In genomic region chr17:43906728-43907127, GRCm38 (mm10) we compare ENCODE assay signal across 16 mouse cellular contexts.
"Had no signal": no experiment of that assay in that cellular context is flagged by ENCODE, and none has a peak within 500 bp of the region (broad histone marks: within the 10 kb centered on the region; RNA-seq: fewer than 3 reads in every experiment).

No protein-coding gene starts in this region.

- H3K9me3 ChIP-seq: lung, embryonic 15.5 days; megakaryocyte, embryonic 14.5 days; midbrain, embryonic 13.5 days; midbrain, embryonic 15.5 days; neural tube, embryonic 12.5 days; stomach, embryonic 15.5 days had no signal

- H3K27ac ChIP-seq: lung, embryonic 15.5 days; macrophage; midbrain, embryonic 13.5 days; midbrain, embryonic 15.5 days; neural tube, embryonic 12.5 days; stomach, embryonic 15.5 days; stomach, postnatal 0 days had no signal

- H3K4me2 ChIP-seq: lung, embryonic 15.5 days; midbrain, embryonic 11.5 days; midbrain, embryonic 13.5 days; midbrain, embryonic 15.5 days; neural tube, embryonic 12.5 days; stomach, embryonic 15.5 days had no signal

- H3K4me1 ChIP-seq: megakaryocyte, embryonic 14.5 days had no signal

- H3K36me3 ChIP-seq: lung, embryonic 15.5 days; midbrain, embryonic 13.5 days; midbrain, embryonic 15.5 days; neural tube, embryonic 12.5 days; stomach, embryonic 15.5 days had no signal

- H3K27me3 ChIP-seq: lung, embryonic 15.5 days; megakaryocyte, embryonic 14.5 days; midbrain, embryonic 13.5 days; midbrain, embryonic 15.5 days; neural tube, embryonic 12.5 days; stomach, embryonic 15.5 days had no signal

- H3K9ac ChIP-seq: lung, embryonic 15.5 days; midbrain, embryonic 13.5 days; midbrain, embryonic 15.5 days; neural tube, embryonic 12.5 days; stomach, embryonic 15.5 days had no signal

- H3K4me3 ChIP-seq: lung, embryonic 15.5 days; megakaryocyte, embryonic 14.5 days; midbrain, embryonic 13.5 days; midbrain, embryonic 15.5 days; neural tube, embryonic 12.5 days; stomach, embryonic 15.5 days had no signal

- DNase-seq: lung, postnatal 14 days; lung, postnatal 36 days; right cerebral cortex, postnatal 14 days; thymus, adult 2 months; thymus, postnatal 25 days; thymus, postnatal 4 days had no signal

- ATAC-seq: lung, postnatal 0 days; midbrain, embryonic 13.5 days; midbrain, embryonic 15.5 days had no signal
